Mouse (Mus musculus) spleen, adult 2 months (tissue): ENCODE results near the gene Ssc5d.

Source experiments
- CTCF ChIP-seq: fragments of 200-500 bp; IDR thresholded peaks from 2 replicates; pipeline ENCODE4 v1.5.1; 2011; ENCODE audit warnings: mild to moderate bottlenecking, inconsistent platforms; ENCODE audit not compliant: insufficient read depth, insufficient read length, insufficient replicate concordance; ENCODE audit errors: extremely low read depth
- POLR2A ChIP-seq: fragments of 200-500 bp; IDR thresholded peaks from 2 replicates; pipeline ENCODE4 v1.6.1; 2011; ENCODE audit warnings: low read depth, low read length, inconsistent platforms

DNA sequence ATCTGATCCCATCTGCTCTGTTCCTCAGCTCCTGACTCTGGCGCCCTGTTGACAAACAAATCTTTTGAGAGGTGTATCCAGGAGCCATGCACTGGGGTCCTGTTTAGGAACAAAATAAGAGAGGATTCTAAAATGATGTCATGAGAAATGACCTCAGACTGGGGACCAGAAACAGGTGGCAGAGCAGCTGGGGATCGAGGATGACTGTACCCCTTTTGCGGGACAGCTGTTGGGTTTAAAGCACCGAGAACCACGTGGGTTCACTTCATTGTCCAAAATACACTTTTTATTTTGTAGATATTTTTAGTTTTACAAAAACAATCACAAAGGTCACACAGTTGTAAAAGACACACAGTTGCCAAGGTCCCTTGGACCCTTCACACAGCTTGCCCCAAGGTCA, 39.4 kb downstream of the Ssc5d start:
- TF ChIP-seq POLR2A = no peak
- TF ChIP-seq CTCF = no peak
